Mouse (Mus musculus): ENCODE results near the gene Mindy1.

DNA sequence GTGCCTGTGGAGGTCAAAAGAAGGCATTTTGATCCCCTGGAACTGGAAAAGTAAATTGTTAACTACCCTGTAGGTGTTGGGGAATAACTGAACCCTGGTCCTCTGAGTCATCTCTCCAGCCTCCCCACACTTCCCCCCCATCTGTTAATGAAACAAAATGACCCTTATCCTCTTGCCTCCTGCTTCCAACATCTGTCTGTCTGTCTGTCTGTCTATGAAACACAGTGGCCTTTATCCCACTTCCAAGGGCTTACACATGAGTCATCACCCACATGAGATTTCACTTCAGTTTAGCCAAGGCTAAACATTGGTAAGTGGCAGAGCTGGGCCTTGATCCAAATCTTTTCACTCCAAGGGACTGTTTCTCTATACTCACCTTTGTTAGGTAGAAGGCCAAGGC is 13.3 kb upstream of the Mindy1 start:
- no peak for TF ChIP-seq CTCF (IDR thresholded peaks at IDR 0.05; ENCODE audit: control insufficient read depth, insufficient read depth, low read length)
- TF ChIP-seq POLR2A (IDR thresholded peaks at IDR 0.05; ENCODE audit: borderline replicate concordance, control insufficient read depth, low read depth, low read length), result no peak

All from bone marrow, adult 2 months (tissue).